Mouse (Mus musculus) thymus, adult 2 months (tissue): ENCODE data around the gene Ptpn1. TPM values are rescaled to one million over a fixed set of nuclear protein-coding genes. Genes with fewer than 3 reads are reported as not detected.

Experiments used
- DNase-seq: peaks from one replicate; pipeline ENCODE4 v3.0.0; 2021
- H3K27ac ChIP-seq: fragments of 200-500 bp; 2 replicates; pipeline ENCODE4 v1.5.1; 2012; ENCODE audit warnings: low read length, control low read depth; ENCODE audit not compliant: control insufficient read depth, insufficient read depth
- H3K27me3 ChIP-seq: fragments of 200-500 bp; 2 replicates; pipeline ENCODE4 v1.6.1; 2012; ENCODE audit warnings: mild to moderate bottlenecking, low read length, moderate library complexity, mixed read lengths; ENCODE audit not compliant: control insufficient read depth, insufficient read depth
- H3K36me3 ChIP-seq: fragments of 200-500 bp; 2 replicates; pipeline ENCODE4 v1.6.1; 2012; ENCODE audit warnings: mild to moderate bottlenecking, low read length, moderate library complexity; ENCODE audit not compliant: control insufficient read depth, insufficient read depth
- H3K4me1 ChIP-seq: fragments of 200-500 bp; replicated peaks from 2 replicates; pipeline ENCODE4 v1.6.1; 2012; ENCODE audit warnings: low read length; ENCODE audit not compliant: control insufficient read depth, insufficient read depth
- H3K4me3 ChIP-seq: fragments of 200-500 bp; 2 replicates; pipeline ENCODE4 v1.5.1; 2012; ENCODE audit warnings: mild to moderate bottlenecking, low read length, control low read depth, moderate library complexity; ENCODE audit not compliant: control insufficient read depth, insufficient read depth
- CTCF ChIP-seq: fragments of 200-500 bp; IDR thresholded peaks from 2 replicates; pipeline ENCODE4 v1.5.1; 2012; ENCODE audit warnings: mild to moderate bottlenecking, control low read depth, low read length, moderate library complexity, borderline replicate concordance; ENCODE audit not compliant: control insufficient read depth, poor library complexity, insufficient read depth; ENCODE audit errors: extremely low read depth
- POLR2A ChIP-seq: fragments of 200-500 bp; IDR thresholded peaks from 2 replicates; pipeline ENCODE4 v1.6.1; 2012; ENCODE audit warnings: mild to moderate bottlenecking, low read length, control low read depth, moderate library complexity; ENCODE audit not compliant: control insufficient read depth, poor library complexity, insufficient read depth; ENCODE audit errors: extremely low read depth
- WGBS: fragments of 180-500 bp; shearing (Covaris S2); methylation state at CpG from one replicate; pipeline ENCODE4 v1.1.7; 2018; 5-methylcytosine and 5-hydroxymethylcytosine counted together
- polyA plus RNA-seq: library from polyadenylated mRNA; depleted of rRNA; stranded (reverse); fragments of >200 nt; gene quantifications from 2 replicates; pipeline ENCODE4 v1.2.3, GENCODE M21; 2012; rRNA removed

Gene Ptpn1
- polyA plus RNA-seq, 1 experiment = 97.8 TPM

DNA sequence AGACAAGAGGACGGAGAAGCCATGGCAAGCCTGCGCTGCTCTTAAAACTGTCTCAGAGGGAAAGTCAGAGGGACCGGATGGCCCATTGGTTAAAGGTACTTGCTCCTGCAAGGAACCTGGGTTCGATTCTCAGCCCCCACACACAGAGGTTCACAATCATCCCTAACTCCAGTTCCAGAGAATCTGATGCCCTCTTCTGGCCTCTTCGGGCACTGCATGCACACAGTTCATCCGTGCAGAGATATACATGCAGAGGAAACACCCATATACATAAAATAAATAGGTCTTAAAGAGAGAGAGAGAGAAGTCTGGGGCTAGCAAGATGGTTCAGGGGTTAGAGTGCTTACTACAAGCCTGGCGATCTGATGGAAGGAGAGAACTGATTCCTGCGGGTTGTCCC is 94.0 kb downstream of the Ptpn1 start:
- no peak overlapping the region for H3K4me3 ChIP-seq
- no peak for DNase-seq
- H3K27me3 ChIP-seq = no peaks in the 10 kb centered on the region
- no peak overlapping the region for H3K27ac ChIP-seq
- no peaks in the 10 kb centered on the region for H3K36me3 ChIP-seq
- no peaks in the 10 kb centered on the region for H3K4me1 ChIP-seq
- WGBS = 95% methylated on average over 8 of the region's 8 CpGs
- TF ChIP-seq CTCF (no peak), POLR2A (no peak)

GRCm38 (mm10) chr2:168026467-168026866 is 94.6 kb downstream of the Ptpn1 start:
- DNase-seq = no peak
- Histone ChIP-seq H3K4me3 (no peak overlapping the region), H3K27me3 (no peaks in the 10 kb centered on the region), H3K4me1 (no peaks in the 10 kb centered on the region), H3K27ac (no peak overlapping the region), H3K36me3 (no peaks in the 10 kb centered on the region)
- TF ChIP-seq POLR2A (no peak), CTCF (no peak)
- WGBS = 50% methylated on average over 3 of the region's 3 CpGs

DNA sequence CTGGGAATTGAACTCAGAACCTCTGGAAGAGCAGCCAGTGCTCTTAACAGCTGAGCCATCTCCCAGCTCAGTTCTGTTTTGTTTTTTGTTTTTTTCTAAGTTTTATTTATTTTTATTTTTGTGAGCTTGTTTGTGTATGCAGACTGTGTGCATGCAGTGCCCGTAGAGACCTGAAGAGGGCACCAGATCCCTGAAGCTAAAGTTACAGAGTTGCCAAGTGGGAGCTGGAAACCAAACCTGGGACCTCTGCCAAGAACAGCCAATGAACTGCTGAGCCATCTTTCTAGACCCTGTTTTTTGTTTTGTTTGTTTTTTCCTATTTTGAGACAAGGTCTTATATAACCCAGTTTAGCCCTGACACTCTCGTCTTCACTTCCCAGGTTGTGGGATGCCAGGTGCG is 96.5 kb downstream of the Ptpn1 start:
- H3K27ac ChIP-seq = no peak overlapping the region
- no peaks in the 10 kb centered on the region for H3K27me3 ChIP-seq
- H3K4me1 ChIP-seq = no peaks in the 10 kb centered on the region
- no peak overlapping the region for H3K4me3 ChIP-seq
- no peak for TF ChIP-seq CTCF
- no peak for DNase-seq
- 98% methylated on average over 3 of the region's 3 CpGs for WGBS
- no peaks in the 10 kb centered on the region for H3K36me3 ChIP-seq

Other genes with a start within 250 kb of the Ptpn1 start
- gene Cebpb, start 243.1 kb upstream of the Ptpn1 start, polyA plus RNA-seq = 69.6 and 135 TPM in 2 replicates
- 209 and 215 TPM in 2 replicates for gene Tmem189, start 242.2 kb upstream of the Ptpn1 start, polyA plus RNA-seq
- gene Ripor3, start 78.6 kb downstream of the Ptpn1 start, polyA plus RNA-seq = 1.4 and 1.5 TPM in 2 replicates
- 3.4 and 4.2 TPM in 2 replicates for gene Pard6b, start 148.9 kb downstream of the Ptpn1 start, polyA plus RNA-seq